Mouse (Mus musculus) brain, embryonic 14.5 days (tissue): ENCODE measurements around the gene Grip1.

Experiments
- CTCF ChIP-seq: fragments of 200-500 bp; IDR thresholded peaks from 2 replicates; pipeline ENCODE4 v1.5.1; 2012; ENCODE audit warnings: inconsistent platforms, mild to moderate bottlenecking, moderate library complexity, borderline replicate concordance; ENCODE audit not compliant: insufficient read depth, insufficient read length; ENCODE audit errors: extremely low read depth
- POLR2A ChIP-seq: fragments of 200-500 bp; IDR thresholded peaks from 2 replicates; pipeline ENCODE4 v1.6.1; 2012; ENCODE audit warnings: mild to moderate bottlenecking, inconsistent platforms, borderline replicate concordance; ENCODE audit not compliant: poor library complexity, insufficient read depth, insufficient read length, severe bottlenecking; ENCODE audit errors: extremely low read depth

DNA sequence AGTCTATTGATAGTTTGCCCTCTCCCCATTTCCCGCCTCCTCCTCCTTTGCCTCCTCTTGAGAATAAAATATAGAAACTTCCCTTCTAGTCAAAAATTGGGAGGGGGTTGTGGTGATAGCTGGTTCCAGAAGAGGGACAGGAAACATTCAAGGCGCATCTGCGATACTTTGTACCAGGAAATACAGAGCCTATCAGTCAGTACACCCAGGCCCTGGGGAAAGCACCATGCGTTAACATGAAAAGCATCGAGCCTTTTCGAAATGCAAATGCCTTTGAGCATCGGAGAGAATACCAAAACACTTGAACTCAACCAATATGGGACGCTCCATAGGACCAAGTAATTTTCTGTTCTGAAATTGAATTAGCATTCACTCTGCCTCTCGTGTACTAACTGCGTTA lies 612.7 kb downstream of the Grip1 start:
- no peak for TF ChIP-seq POLR2A
- no peak for TF ChIP-seq CTCF
